Mouse (Mus musculus): ENCODE measurements around the gene Ppm1g.

- TF ChIP-seq CTCF (conservative IDR thresholded peaks at IDR 0.05; ENCODE audit: low read length) (no peak), POU5F1 (IDR thresholded peaks at IDR 0.05; ENCODE audit: borderline replicate concordance, low read length) (no peak)
These were observed 18.5 kb downstream of the Ppm1g start, which contains the start of gene Zfp513 for GRCm38 (mm10) chr5:31201742-31202590.
